ENCODE assay signal across 11 mouse cellular contexts in genomic region chr8:111469013-111469412, GRCm38 (mm10). TPM values are rescaled to one million over a fixed set of nuclear protein-coding genes. Genes with fewer than 3 reads are reported as not detected.
A peak's percentile ranks its signal among the peaks of the same experiment; 100 is the strongest.
DNase-seq lines count a peak whose midpoint lies in the region; ATAC-seq lines count a peak whose summit lies in the region.
"Had no signal": no experiment of that assay in that cellular context is flagged by ENCODE, and none has a peak within 500 bp of the region (broad histone marks: within the 10 kb centered on the region; RNA-seq: fewer than 3 reads in every experiment).

No protein-coding gene starts in this region.

- peaks cover 28% of the 10 kb centered on the region for H3K4me1 ChIP-seq in embryonic facial prominence, embryonic 12.5 days
- H3K4me1 ChIP-seq in embryonic facial prominence, embryonic 10.5 days = 0 out of 2 replicates have a peak, but pooled peaks cover 6% of the 10 kb centered on the region

- no peaks in the 10 kb centered on the region for H3K27me3 ChIP-seq in embryonic facial prominence, embryonic 12.5 days
- no peaks in the 10 kb centered on the region for H3K27me3 ChIP-seq in embryonic facial prominence, embryonic 10.5 days (replicated peaks; ENCODE audit: low read depth, poor library complexity, severe bottlenecking)
- H3K27me3 ChIP-seq: heart, embryonic 15.5 days had no signal

- no peak for DNase-seq in embryonic facial prominence, embryonic 10.5 days (ENCODE audit: low spot score)
- peak; percentile 27 to 38 for DNase-seq in left cerebral cortex, postnatal 25 days (ENCODE audit: low spot score in 2 of 2)
- DNase-seq in left cerebral cortex, adult 18-20 months (ENCODE audit: low spot score in 2 of 2) = no peak
- DNase-seq in brain, embryonic 18.5 days (ENCODE audit: low read depth, low spot score) = peak; percentile 51
- DNase-seq in kidney, postnatal 36 days = peak; percentile 36 to 75
- DNase-seq in thymus, postnatal 14 days = no peak
- DNase-seq in gastrocnemius, adult 18-20 months (ENCODE audit: low spot score) = no peak
- DNase-seq: liver had no signal

- no peak overlapping the region for H3K9ac ChIP-seq in embryonic facial prominence, embryonic 12.5 days
- H3K9ac ChIP-seq: heart, embryonic 15.5 days had no signal

- H3K27ac ChIP-seq in embryonic facial prominence, embryonic 12.5 days = 0 out of 2 replicates have a peak overlapping the region, but pooled peaks have one; percentile 54
- H3K27ac ChIP-seq in embryonic facial prominence, embryonic 10.5 days (replicated peaks) = no peak overlapping the region
- H3K27ac ChIP-seq: heart, embryonic 15.5 days had no signal

- ATAC-seq in embryonic facial prominence, embryonic 12.5 days (ENCODE audit: insufficient number of reproducible peaks, insufficient read depth, low FRiP score, low TSS enrichment) = peak; percentile 41; the same call in 1 of the 2 replicates
- ATAC-seq: activated CD4-positive, CD25-positive, alpha-beta regulatory T cell, adult 4 months had no signal

- H3K4me2 ChIP-seq in embryonic facial prominence, embryonic 12.5 days (replicated peaks) = no peak overlapping the region
- H3K4me2 ChIP-seq: heart, embryonic 15.5 days had no signal

- intact Hi-C loops in left cerebral cortex, postnatal 25 days (cut with DNase I) = loop anchor here (5.0 kb wide), 1 partner anchor 193 kb away; no protein-coding TSS in a partner anchor

- H3K9me3 ChIP-seq in embryonic facial prominence, embryonic 12.5 days = no peaks in the 10 kb centered on the region
- no peaks in the 10 kb centered on the region for H3K9me3 ChIP-seq in embryonic facial prominence, embryonic 10.5 days
- H3K9me3 ChIP-seq: heart, embryonic 15.5 days had no signal

- WGBS in embryonic facial prominence, embryonic 12.5 days = 52% methylated on average over 6 of the region's 6 CpGs
- WGBS in embryonic facial prominence, embryonic 10.5 days = 80% methylated on average over 6 of the region's 6 CpGs

- no peak overlapping the region for H3K4me3 ChIP-seq in embryonic facial prominence, embryonic 12.5 days
- H3K4me3 ChIP-seq in embryonic facial prominence, embryonic 10.5 days = no peak overlapping the region
- H3K4me3 ChIP-seq: heart, embryonic 15.5 days had no signal

- peaks cover 4% of the 10 kb centered on the region for H3K36me3 ChIP-seq in embryonic facial prominence, embryonic 12.5 days
- H3K36me3 ChIP-seq in embryonic facial prominence, embryonic 10.5 days (replicated peaks) = peaks cover 38% of the 10 kb centered on the region

RNA-seq across cellular contexts. Expression of gene Wdr59, which starts 52.9 kb away (rescaled TPM):
- 7.8 and 8.1 TPM in 2 replicates for polyA plus RNA-seq in embryonic facial prominence, embryonic 12.5 days (2016; fragmentation: Nextera tagmentation; extraction: Ambion mirVana)
- polyA plus RNA-seq in embryonic facial prominence, embryonic 10.5 days (2016; fragmentation: Nextera tagmentation; extraction: Ambion mirVana) = 5.4 and 6.6 TPM in 2 replicates
- total RNA-seq in left cerebral cortex, postnatal 25 days (2021) = 10 to 100 TPM; 18.4 to 18.7 TPM
- total RNA-seq in left cerebral cortex, adult 18-20 months (2021) = 10 to 100 TPM; 18.1 to 20.0 TPM
- total RNA-seq in gastrocnemius, adult 18-20 months (2021) = 1 to 10 TPM; 7.5 to 8.3 TPM

Comparison
In these comparisons a context has a peak if more than half of its experiments do, and no peak if none do; other contexts are left out.
1. DNase-seq: peak in left cerebral cortex, postnatal 25 days (2 of 2), brain, embryonic 18.5 days (single experiment) and kidney, postnatal 36 days (2 of 2); none in embryonic facial prominence, embryonic 10.5 days (single experiment), left cerebral cortex, adult 18-20 months (0 of 2), thymus, postnatal 14 days (single experiment) and gastrocnemius, adult 18-20 months (single experiment).